Mouse (Mus musculus) Patski (cell line): Measurements from ENCODE around the gene Ksr2. TPM values are rescaled to one million over a fixed set of nuclear protein-coding genes. Genes with fewer than 3 reads are reported as not detected.
"Not testable (repeated sequence)": the region's sequence is repeated elsewhere in the genome, so short reads cannot be mapped to it uniquely, and the experiment has no call there.

Source experiments
- ATAC-seq: fragments of 100-300 bp; one replicate; pipeline ENCODE4 v1.8.0; 2021
- CTCF ChIA-PET: fragments of 350-600 bp; sonication (Branson Sonifier 250); formaldehyde crosslinking; loops from one replicate; lab custom pipeline; 2022; ENCODE audit warnings: inconsistent platforms; lab: Charles Lee
- POLR2A ChIA-PET: fragments of 350-600 bp; sonication (Branson Sonifier 250); formaldehyde crosslinking; loops from one replicate; lab custom pipeline; 2022; ENCODE audit warnings: antibody characterized with exemption, inconsistent platforms; lab: Charles Lee
- DNase-seq: peaks from one replicate; pipeline ENCODE4 v3.0.0-alpha.2; 2011; ENCODE audit warnings: low read depth, low spot score
- H3K27me3 ChIP-seq: fragments of 371-371 bp; one replicate; pipeline ENCODE4 v1.5.1; 2021
- CTCF ChIP-seq: fragments of 100-300 bp; IDR thresholded peaks from one replicate; pipeline ENCODE4 v1.5.1; 2021
- in situ Hi-C: fragments of 300-500 bp; cut with MboI; formaldehyde crosslinking; loops from 3 replicates; pipeline ENCODE4 v1.11.1; 2018; ENCODE audit warnings: low pct_unique_long_range_greater_than_20kb, mixed read lengths
- polyA plus RNA-seq: library from polyadenylated mRNA; unstranded; gene quantifications from one replicate; pipeline ENCODE4 v1.2.3, GENCODE M21; 2021

Ksr2 gene
- polyA plus RNA-seq = not detected

DNA sequence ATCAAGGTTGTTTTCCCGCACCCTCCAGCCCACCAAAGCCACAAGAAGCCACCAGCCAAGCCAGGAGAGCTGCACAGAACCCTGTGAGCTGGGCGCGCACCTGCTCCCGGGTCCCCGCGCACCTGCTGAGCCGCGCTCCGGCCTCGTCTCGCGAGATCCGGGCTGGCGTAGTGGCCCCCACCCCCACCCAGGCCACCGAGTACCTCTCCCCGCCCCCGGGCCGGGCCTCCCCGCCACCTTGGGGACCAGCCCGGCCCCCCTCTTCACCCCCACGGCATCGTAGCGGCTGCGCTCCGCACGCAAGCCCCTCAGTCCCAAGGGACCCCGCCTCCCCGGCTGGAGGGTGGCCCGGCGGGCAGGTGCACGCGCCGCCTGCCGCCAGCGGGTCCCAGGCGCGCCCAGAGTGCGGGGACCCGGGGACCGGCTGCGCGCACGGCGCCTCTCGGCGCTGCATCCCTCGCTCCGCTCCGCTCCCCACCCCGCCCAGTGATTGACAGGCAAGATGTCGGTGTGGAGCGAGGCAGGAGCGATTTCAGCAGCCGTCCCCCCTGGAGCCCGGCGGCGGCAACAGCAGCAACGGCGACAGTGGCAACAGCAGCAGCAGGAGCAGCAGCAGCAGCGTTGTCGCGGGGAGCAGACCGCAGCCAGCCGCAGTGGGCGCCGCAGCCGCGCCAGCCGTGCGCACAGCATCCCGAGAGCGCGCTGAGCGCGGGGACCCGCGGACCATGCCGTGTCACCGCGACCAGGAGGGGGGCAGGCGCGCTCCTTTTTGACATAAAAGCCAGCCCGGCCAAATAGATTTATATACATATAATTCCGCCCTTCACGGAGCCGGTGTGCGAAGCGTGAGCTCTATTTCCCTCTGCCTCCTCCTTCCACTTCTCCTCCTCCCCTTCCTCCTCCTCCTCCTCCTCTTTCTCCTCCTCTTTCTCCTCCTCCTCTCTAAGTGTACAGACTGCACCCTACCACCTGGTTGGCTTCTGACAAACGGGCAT lies at the start of gene Ksr2:
Ksr2 (plus strand) TSS at position 494 of the 995 bp plus-strand sequence.
- TF ChIP-seq CTCF = no peak
- POLR2A ChIA-PET = no interaction called here
- H3K27me3 ChIP-seq = peaks cover 53% of the 10 kb centered on the region
- DNase-seq (no peak), ATAC-seq (no peak)
- in situ Hi-C loops = no loop called here
- CTCF ChIA-PET = no interaction called here

DNA sequence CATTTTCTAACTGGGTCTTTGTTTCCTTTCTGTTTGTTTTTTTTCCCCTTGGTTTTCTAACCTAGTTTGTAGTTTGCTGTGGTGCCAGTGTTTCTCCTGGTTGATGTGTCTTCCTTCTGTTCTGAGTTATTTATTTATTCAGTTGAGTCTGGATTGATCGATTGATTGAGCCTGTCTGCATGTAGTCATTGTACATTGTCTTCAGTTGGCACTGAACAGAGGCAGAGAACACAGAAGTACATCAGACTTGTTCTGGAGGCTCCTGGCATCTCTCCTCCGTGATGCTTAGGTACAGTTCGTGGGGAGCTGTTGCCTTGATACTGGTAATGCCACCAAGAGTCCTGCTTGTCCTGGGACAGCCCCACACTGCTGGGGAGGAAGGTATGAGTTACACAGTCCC lies 49.0 kb upstream of the Ksr2 start:
- DNase-seq (no peak), ATAC-seq (no peak)
- in situ Hi-C loops = loop anchor here (5.0 to 25.0 kb wide), 3 partner anchors 208 to 1350 kb away; no protein-coding TSS in a partner anchor
- no peak for TF ChIP-seq CTCF
- ChIA-PET POLR2A (no interaction called here), CTCF (interaction anchor here (2.3 kb wide), 1 partner anchor 57 kb away, joined by 10 read pairs; no protein-coding TSS in a partner anchor)
- H3K27me3 ChIP-seq = no peaks in the 10 kb centered on the region

DNA sequence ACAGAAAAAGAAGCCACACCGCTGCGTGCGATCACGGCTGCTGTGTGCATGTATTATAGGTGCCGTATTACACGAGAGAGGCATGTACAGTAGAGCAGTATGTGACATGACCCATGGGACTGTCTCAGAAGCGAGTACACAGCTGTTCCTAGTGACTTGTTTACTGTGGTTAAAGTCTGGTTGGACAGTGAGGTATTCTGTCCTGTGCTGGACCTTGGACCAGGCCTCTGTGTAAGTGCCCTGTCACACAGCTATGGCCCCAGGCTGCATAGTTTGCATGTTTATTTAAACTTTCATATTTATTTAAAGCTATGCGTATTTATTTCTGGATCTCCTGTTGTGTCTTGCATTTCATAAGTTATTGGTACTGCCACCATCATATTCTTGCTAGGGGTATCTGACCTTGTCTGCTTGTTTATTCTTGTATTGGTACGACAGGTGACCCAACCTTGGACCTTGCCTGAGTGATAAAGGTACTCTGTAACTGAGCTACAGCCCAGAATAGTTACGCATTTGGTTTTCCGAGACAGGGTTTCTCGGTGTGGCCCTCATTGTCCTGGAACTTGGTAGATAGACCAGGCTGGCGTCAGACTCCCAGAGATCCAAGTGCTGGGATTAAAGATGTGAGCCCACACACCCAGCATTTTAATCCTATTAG lies 47.8 kb upstream of the Ksr2 start:
- no peak for TF ChIP-seq CTCF
- H3K27me3 ChIP-seq = no peaks in the 10 kb centered on the region
- POLR2A ChIA-PET = interaction anchor here (0.7 kb wide), 1 partner anchor 90 kb away, joined by 3 read pairs; no protein-coding TSS in a partner anchor
- in situ Hi-C loops = loop anchor here (10.0 to 25.0 kb wide), 2 partner anchors 996 to 1351 kb away; no protein-coding TSS in a partner anchor
- no peak for DNase-seq
- CTCF ChIA-PET = interaction anchor here (1.2 kb wide), 1 partner anchor 45 kb away, joined by 4 read pairs; no protein-coding TSS in a partner anchor
- no peak for ATAC-seq

DNA sequence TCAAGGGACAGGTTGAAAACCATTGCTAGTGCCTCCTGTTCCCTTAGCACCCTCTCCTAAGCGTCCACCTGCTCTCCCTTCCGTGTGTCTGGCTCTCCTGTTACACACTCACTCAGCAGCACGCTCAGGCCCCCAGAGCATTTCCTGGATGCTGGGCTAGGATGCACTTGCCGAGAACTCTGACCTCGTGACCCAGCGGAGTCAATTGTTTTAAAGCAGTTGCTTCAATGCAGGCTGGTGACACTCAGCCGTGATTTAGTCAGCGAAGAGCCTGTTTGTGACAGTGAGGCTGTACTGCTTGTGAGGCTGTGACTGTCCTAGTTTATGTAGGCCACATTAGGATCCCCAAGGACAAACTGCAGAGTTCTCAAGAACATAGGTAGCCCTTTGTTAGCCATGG lies 46.6 kb upstream of the Ksr2 start:
- no peak for TF ChIP-seq CTCF
- in situ Hi-C loops = loop anchor here (10.0 to 25.0 kb wide), 2 partner anchors 995 to 1352 kb away; no protein-coding TSS in a partner anchor
- DNase-seq (no peak), ATAC-seq (no peak)
- CTCF ChIA-PET = no interaction called here
- H3K27me3 ChIP-seq = no peaks in the 10 kb centered on the region
- POLR2A ChIA-PET = interaction anchor here (0.7 kb wide), 1 partner anchor 202 kb away, joined by 4 read pairs; no protein-coding TSS in a partner anchor

DNA sequence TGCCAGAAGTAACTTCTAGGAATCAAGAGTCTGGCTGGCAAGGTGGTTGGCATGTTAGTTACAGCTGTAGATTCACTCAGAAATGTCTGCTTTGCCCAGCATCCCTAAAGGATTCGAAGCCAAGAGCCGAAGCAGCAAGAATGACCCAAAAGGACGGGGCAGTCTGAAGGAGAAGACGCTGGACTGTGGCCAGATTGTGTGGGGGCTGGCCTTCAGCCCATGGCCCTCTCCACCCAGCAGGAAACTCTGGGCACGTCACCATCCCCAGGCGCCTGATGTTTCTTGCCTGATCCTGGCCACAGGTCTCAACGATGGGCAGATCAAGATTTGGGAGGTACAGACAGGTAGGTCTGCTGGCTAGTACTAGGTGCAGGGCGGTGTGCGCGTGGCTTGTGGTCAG lies 43.2 kb upstream of the Ksr2 start:
- no peak for TF ChIP-seq CTCF
- CTCF ChIA-PET = interaction anchor here (1.3 to 1.4 kb wide), 2 partner anchors 11 to 36 kb away, joined by 3 to 4 read pairs; no protein-coding TSS in a partner anchor
- in situ Hi-C loops = loop anchor here (25.0 kb wide), 1 partner anchor 992 kb away; no protein-coding TSS in a partner anchor
- no peak for DNase-seq
- ATAC-seq = no peak
- POLR2A ChIA-PET = interaction anchor here (1.4 kb wide), 1 partner anchor 12 kb away, joined by 4 read pairs; no protein-coding TSS in a partner anchor
- no peaks in the 10 kb centered on the region for H3K27me3 ChIP-seq

DNA sequence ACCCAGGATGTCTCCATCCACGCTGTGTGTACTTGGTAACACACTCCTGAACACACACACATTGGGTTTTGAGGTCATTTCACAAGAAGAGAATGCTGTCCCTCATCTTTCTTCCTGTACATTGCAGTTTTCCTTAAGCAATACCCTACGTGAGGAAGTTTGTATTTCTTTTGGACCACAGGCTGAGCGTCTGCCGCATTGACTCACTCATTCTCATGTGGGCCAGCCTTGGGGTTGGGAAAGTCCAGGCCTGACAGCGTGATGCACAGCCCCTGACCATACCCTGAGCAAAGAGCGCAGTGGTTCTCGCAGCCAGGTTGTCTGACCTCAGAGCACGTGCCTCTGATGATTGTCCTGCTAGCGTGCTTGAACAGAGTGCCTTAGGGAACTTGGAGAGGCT lies 40.4 kb upstream of the Ksr2 start:
- H3K27me3 ChIP-seq = no peaks in the 10 kb centered on the region
- POLR2A ChIA-PET = interaction anchor here (1.2 kb wide), 1 partner anchor 8 kb away, joined by 3 read pairs; no protein-coding TSS in a partner anchor
- CTCF ChIA-PET = no interaction called here
- in situ Hi-C loops = loop anchor here (25.0 kb wide), 1 partner anchor 989 kb away; no protein-coding TSS in a partner anchor
- TF ChIP-seq CTCF = no peak
- ATAC-seq (no peak), DNase-seq (no peak)

DNA sequence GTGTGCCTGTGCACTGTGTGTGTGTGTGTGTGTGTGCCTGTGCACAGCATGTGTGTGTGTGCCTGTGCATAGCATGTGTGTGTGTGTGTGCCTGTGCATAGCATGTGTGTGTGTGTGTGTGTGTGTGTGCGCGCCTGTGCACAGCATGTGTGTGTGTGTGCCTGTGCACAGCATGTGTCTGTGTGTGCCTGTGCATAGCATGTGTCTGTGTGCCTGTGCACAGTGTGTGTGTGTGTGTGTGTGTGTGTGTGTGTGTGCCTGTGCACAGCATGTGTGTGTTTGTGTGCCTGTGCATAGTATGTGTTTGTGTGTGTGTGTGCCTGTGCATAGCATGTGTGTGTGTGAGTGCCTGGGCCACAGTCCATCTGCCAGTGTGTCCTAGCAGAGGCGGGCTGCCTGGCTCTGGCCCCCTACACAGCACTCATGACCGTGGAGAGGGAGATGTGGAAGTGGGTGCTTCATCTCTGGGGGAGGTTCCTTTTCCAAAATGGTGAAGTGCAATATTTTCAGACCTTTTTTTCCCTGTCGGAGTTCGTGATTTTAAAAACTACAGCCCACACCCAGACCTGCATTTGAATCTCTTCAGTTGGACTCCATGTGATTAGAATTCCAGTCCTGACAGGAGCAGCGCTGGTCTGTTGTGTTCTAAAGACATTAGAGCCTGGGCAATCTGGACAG lies 39.3 kb upstream of the Ksr2 start:
- in situ Hi-C loops = loop anchor here (25.0 kb wide), 1 partner anchor 988 kb away; no protein-coding TSS in a partner anchor
- ChIA-PET CTCF (no interaction called here), POLR2A (no interaction called here)
- TF ChIP-seq CTCF = no peak
- H3K27me3 ChIP-seq = no peaks in the 10 kb centered on the region
- ATAC-seq (no peak), DNase-seq (no peak)

DNA sequence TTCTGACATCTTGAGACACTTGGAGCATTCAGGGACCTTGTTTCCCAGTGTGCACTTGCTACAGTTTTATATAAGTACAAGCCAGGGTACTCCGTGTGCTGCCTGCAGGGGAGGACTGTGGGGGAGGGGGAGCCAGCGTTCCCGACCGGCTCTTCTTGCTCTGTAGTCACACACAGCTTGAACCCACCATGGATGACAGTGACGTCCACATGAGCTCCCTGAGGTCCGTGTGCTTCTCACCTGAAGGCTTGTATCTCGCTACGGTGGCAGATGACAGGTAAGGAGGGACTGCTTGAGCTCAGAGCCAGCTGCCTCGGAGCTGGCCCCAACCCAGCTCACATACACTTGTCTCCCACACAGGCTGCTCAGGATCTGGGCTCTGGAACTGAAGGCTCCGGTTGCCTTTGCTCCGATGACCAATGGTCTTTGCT lies 37.5 kb upstream of the Ksr2 start:
- TF ChIP-seq CTCF = no peak
- CTCF ChIA-PET = no interaction called here
- no peaks in the 10 kb centered on the region for H3K27me3 ChIP-seq
- ATAC-seq (no peak), DNase-seq (no peak)
- in situ Hi-C loops = no loop called here
- POLR2A ChIA-PET = no interaction called here

DNA sequence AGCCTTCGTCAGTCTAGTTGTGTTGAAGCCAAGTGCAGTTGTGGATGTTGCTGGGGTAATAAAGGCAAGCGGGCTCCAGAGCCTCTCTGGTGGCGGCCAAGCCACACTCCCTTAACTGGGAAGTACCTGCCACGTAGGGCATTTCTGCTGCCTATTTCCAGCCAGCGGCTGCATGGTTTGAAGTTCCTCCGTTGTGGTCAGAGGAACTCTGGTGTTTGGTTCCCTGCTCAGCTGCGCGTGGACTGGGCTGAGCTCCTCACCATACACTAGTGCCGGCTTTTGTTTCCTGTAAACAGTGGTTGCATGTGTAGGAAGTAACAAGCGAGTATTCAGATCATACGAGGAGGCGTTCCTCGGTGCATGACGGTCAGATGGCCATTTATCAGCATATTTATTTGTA lies 36.1 kb upstream of the Ksr2 start:
- in situ Hi-C loops, POLR2A ChIA-PET: not testable (repeated sequence)

More for the DNA sequence above, 36.1 kb upstream of the Ksr2 start:
- ATAC-seq, H3K27me3 ChIP-seq, DNase-seq, CTCF ChIA-PET: not testable (repeated sequence)
